Mouse (Mus musculus) ES-E14 (cell line): ENCODE measurements around the gene Irs1.

Source experiments
- CHD2 ChIP-seq: IDR thresholded peaks from 2 replicates; pipeline ENCODE4 v1.6.1; 2014; ENCODE audit warnings: mild to moderate bottlenecking, low read depth, low read length, inconsistent platforms
- HCFC1 ChIP-seq: IDR thresholded peaks from 2 replicates; pipeline ENCODE4 v1.6.1; 2012; ENCODE audit warnings: low read length, inconsistent platforms, borderline replicate concordance; ENCODE audit not compliant: insufficient read depth
- MAFK ChIP-seq: IDR thresholded peaks from 2 replicates; pipeline ENCODE4 v1.6.1; 2014; ENCODE audit warnings: mild to moderate bottlenecking, low read depth, low read length, inconsistent platforms; ENCODE audit not compliant: insufficient read depth
- ZC3H11A ChIP-seq: IDR thresholded peaks from 2 replicates; pipeline ENCODE4 v1.6.1; 2012; ENCODE audit warnings: low read depth, mild to moderate bottlenecking, inconsistent platforms, low read length, borderline replicate concordance
- ZNF384 ChIP-seq: IDR thresholded peaks from 2 replicates; pipeline ENCODE4 v1.6.1; 2012; ENCODE audit warnings: low read depth, low read length, inconsistent platforms

- TF ChIP-seq ZNF384 (no peak), ZC3H11A (no peak), CHD2 (no peak), MAFK (no peak), HCFC1 (no peak)
These were observed 30.1 kb downstream of the Irs1 start for GRCm38 (mm10) chr1:82261053-82261618.
